Mouse (Mus musculus): ENCODE measurements around the gene Shroom3. TPM values are rescaled to one million over a fixed set of nuclear protein-coding genes. Genes with fewer than 3 reads are reported as not detected.

Gene Shroom3
- polyA plus RNA-seq, 1 experiment from 2014 or later, result 2.5 TPM

DNA sequence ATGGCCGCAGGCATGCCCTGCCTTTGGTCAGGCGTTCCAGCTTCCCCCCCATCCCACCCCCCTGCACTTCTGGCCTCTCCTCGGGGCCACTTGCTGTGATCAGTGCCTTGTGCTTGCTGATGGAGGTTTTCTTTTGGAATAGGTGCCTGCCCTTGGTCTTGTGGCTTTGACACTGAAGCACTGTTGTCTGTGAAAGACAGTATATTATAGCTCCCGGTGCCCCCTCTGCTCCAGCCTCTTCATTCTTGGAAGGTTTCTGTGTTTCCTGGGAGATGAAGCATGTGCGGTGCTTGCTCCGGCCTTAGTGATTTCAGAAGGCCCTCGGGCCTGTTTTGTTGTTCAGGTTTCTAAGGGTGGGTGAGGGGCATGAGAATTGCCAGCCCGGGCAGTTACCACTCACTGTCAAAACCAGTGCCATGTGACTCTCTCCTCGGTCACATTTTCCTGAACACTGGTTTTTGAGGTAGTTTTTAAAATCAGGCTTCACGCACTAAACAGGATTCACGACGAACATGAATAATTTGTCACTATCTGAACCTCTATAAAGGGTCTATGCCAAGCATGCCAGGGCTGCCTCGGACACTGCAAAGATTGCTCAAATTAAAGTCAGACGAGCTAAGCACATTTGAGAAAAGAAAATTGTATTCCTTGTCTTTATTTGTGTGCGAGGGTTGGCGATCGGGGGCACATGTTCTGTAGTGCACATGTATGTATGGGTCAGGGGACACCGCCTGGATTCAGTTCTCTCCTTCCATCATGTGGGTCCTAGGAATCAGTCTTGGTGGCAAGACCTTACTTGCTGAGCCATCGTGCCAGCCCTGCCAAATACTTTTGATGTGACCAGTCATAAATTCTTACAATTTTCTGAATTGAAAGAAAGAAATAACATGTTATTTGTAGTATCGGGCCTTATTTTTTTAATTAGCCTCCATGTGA is 160.9 kb downstream of the Shroom3 start:
- Histone ChIP-seq H3K36me3 (no peaks in the 10 kb centered on the region), H3K4me3 (replicated peaks) (no peak overlapping the region), H3K9me3 (no peaks in the 10 kb centered on the region), H3K27ac (peak overlapping the region; percentile 62), H3K27me3 (no peaks in the 10 kb centered on the region), H3K4me1 (replicated peaks) (peaks cover 24% of the 10 kb centered on the region), H3K9ac (replicated peaks) (no peak overlapping the region), H3K4me2 (replicated peaks) (0 out of 2 replicates have a peak overlapping the region, but pooled peaks have one; percentile 9)
- peak; percentile 83 for ATAC-seq
- 32% methylated on average over 20 of the region's 20 CpGs for WGBS

DNA sequence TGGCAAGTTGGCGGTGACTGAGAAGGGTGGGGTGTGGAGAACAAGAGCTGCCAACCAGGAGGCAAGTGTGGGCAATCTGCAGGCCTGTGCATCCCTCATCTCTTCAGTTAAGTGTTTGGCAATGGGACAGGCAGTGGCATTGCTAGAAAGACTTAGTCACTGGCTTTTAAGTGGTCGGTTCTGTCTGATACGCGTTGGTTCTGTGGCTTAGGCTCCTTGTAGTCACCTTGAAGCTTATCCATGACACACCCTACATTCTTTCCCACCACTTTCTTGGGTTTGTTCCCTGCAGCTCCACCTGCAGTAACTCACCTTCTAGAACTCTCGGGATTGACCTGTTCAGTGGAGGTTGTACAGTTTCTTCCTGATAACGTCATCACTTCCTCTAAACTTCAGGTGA is 166.5 kb downstream of the Shroom3 start:
- Histone ChIP-seq H3K9ac (replicated peaks) (no peak overlapping the region), H3K9me3 (no peaks in the 10 kb centered on the region), H3K4me1 (replicated peaks) (0 out of 2 replicates have a peak, but pooled peaks cover 2% of the 10 kb centered on the region), H3K27me3 (no peaks in the 10 kb centered on the region), H3K4me2 (replicated peaks) (no peak overlapping the region), H3K27ac (no peak overlapping the region), H3K4me3 (replicated peaks) (no peak overlapping the region), H3K36me3 (no peaks in the 10 kb centered on the region)
- ATAC-seq, result no peak
- WGBS, result 96% methylated on average over 6 of the region's 6 CpGs

DNA sequence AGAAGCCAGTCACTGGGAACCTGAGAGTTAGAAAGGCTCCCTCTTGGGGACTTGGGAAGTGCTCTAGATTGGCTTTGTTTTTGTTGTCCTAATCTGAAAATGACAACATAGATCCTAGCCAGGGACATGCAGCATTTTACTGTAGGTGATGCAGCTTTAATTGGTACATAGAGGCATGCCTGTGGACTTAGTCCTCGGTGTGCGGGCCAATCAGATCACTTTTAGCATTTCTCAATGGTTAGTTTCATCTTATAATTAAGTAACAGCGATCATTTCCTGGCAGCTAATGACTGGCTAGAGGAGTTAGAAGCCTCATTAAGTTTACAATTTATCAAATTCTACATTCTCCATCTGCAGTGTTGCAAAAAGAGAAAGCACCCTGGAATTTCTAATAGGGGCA is 167.7 kb downstream of the Shroom3 start:
- ATAC-seq, result no peak
- H3K4me1 ChIP-seq (replicated peaks), result peaks cover 1% of the 10 kb centered on the region
- WGBS, result 90% methylated on average over 3 of the region's 3 CpGs
- no peak overlapping the region for H3K4me2 ChIP-seq (replicated peaks)
- no peak overlapping the region for H3K9ac ChIP-seq (replicated peaks)
- H3K4me3 ChIP-seq (replicated peaks), result no peak overlapping the region
- H3K27me3 ChIP-seq, result no peaks in the 10 kb centered on the region
- H3K36me3 ChIP-seq, result no peaks in the 10 kb centered on the region
- H3K27ac ChIP-seq, result no peak overlapping the region
- H3K9me3 ChIP-seq, result no peaks in the 10 kb centered on the region

DNA sequence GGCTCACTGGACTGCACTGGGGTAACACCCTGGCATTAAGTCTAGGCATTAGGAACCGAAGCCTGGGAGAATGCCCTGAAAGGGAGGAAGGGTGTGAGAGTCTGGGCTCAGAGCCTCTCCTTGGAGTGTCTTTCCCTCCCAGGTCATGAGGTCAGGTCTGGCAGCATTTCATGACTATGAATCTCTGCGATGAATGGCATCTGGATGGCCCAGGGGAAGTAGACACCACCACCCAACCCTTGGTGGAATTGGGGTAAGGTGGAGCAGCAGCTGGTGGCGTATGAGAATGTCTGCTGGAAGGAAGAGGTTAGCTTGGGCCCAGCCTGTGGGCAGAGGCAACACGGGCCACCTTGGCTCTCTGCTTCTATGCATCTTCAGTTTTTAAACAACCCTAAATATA is 171.7 kb downstream of the Shroom3 start:
- WGBS, result 84% methylated on average over 4 of the region's 4 CpGs
- Histone ChIP-seq H3K27ac (no peak overlapping the region), H3K4me1 (replicated peaks) (peaks cover 10% of the 10 kb centered on the region), H3K4me3 (replicated peaks) (no peak overlapping the region), H3K4me2 (replicated peaks) (no peak overlapping the region), H3K9ac (replicated peaks) (no peak overlapping the region), H3K36me3 (no peaks in the 10 kb centered on the region), H3K27me3 (no peaks in the 10 kb centered on the region), H3K9me3 (no peaks in the 10 kb centered on the region)
- no peak for ATAC-seq

DNA sequence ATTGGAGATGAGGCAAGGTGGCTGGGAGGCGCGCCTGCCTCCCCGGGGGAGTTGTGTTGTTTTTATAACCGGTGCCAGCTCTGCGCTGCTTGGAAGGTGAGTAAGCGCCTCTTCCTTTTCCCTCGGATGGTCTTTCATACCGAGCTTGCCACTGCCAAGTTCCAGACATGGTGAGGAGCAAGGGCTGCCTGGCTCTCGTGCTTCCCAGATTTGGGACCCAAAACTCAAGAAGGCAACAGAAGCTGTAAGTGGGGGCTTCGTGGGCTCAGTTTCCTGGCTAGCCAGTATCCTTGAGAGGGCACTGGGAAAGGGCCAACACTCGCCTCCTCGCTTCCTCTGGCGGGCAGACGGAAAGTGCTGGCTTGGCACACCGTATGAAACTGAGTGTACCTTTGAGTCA is 173.1 kb downstream of the Shroom3 start:
- H3K4me2 ChIP-seq (replicated peaks), result no peak overlapping the region
- peaks cover 18% of the 10 kb centered on the region for H3K4me1 ChIP-seq (replicated peaks)
- no peak overlapping the region for H3K27ac ChIP-seq
- H3K4me3 ChIP-seq (replicated peaks), result no peak overlapping the region
- H3K36me3 ChIP-seq, result no peaks in the 10 kb centered on the region
- no peaks in the 10 kb centered on the region for H3K27me3 ChIP-seq
- 51% methylated on average over 15 of the region's 15 CpGs for whole genome bisulfite sequencing
- ATAC-seq, result no peak
- no peak overlapping the region for H3K9ac ChIP-seq (replicated peaks)
- no peaks in the 10 kb centered on the region for H3K9me3 ChIP-seq

DNA sequence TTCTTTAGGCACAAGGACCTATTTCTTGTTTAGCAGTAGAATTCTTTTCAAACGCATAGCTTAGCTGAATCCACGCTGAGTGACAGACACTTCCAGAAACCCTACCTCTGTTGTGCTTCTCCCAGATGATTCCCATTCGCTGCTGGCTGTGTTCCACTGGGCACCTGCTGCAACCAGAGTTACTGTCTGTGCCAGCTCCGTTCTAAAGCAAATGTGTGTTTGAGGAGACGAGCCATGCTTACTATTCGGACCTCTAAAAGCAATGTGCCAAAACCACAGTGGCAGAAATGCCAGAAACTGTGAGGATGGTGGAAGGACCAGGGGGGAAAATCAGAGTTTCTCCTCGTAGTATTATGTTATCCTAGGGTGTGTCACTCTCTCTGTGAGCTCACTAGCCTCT is 173.9 kb downstream of the Shroom3 start:
- 71% methylated on average over 7 of the region's 7 CpGs for WGBS
- H3K27me3 ChIP-seq, result no peaks in the 10 kb centered on the region
- H3K9me3 ChIP-seq, result no peaks in the 10 kb centered on the region
- ATAC-seq, result no peak
- H3K9ac ChIP-seq (replicated peaks), result no peak overlapping the region
- H3K4me1 ChIP-seq (replicated peaks), result peaks cover 27% of the 10 kb centered on the region
- H3K27ac ChIP-seq, result no peak overlapping the region
- no peaks in the 10 kb centered on the region for H3K36me3 ChIP-seq
- no peak overlapping the region for H3K4me3 ChIP-seq (replicated peaks)
- no peak overlapping the region for H3K4me2 ChIP-seq (replicated peaks)

DNA sequence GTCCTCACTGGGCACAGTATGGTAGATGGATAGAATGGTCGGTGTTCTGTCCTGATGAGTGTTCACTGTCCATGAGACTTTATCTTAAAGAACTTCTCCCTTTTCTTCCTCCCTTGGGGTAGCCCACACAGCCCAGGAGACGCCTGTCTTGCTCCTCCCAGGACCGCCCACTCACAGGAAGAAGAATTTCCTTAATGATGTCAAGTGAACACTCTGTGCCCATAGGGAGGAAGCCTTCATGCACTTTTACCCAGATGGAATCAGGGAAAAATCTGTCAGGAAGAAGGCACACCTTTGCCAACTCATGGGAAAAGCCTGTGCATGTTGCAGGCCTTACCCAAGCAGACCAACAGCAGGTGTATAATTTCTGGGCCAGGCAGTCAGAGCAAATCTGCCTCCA is 174.9 kb downstream of the Shroom3 start:
- ATAC-seq, result no peak
- WGBS, result 88% methylated on average over 3 of the region's 3 CpGs
- Histone ChIP-seq H3K9ac (replicated peaks) (no peak overlapping the region), H3K4me3 (replicated peaks) (no peak overlapping the region), H3K36me3 (no peaks in the 10 kb centered on the region), H3K9me3 (no peaks in the 10 kb centered on the region), H3K4me2 (replicated peaks) (no peak overlapping the region), H3K4me1 (replicated peaks) (peaks cover 30% of the 10 kb centered on the region), H3K27ac (no peak overlapping the region), H3K27me3 (no peaks in the 10 kb centered on the region)

DNA sequence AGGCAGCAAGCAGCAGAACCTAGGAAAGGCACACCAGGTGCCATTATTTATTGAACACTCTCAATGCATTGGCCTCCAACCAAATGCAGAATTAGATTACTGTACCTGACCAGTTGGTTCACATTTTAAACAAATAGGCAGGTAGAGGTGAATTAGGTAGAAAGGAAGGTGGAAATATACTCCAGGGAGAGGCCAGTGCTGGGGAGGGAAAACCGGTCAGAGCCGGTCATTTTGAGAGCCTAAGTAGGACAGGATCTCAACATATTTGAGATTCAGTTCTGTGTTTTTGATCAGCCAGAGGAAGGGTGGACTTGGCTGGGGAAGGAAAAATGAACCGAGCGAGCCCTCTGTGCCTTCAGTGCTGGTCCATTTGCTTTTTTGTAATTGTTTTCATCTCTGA is 175.3 kb downstream of the Shroom3 start:
- 96% methylated on average over 4 of the region's 4 CpGs for WGBS
- no peaks in the 10 kb centered on the region for H3K36me3 ChIP-seq
- H3K27me3 ChIP-seq, result no peaks in the 10 kb centered on the region
- peaks cover 30% of the 10 kb centered on the region for H3K4me1 ChIP-seq (replicated peaks)
- no peak for ATAC-seq
- H3K27ac ChIP-seq, result no peak overlapping the region
- no peaks in the 10 kb centered on the region for H3K9me3 ChIP-seq
- H3K4me3 ChIP-seq (replicated peaks), result no peak overlapping the region
- no peak overlapping the region for H3K9ac ChIP-seq (replicated peaks)
- no peak overlapping the region for H3K4me2 ChIP-seq (replicated peaks)

DNA sequence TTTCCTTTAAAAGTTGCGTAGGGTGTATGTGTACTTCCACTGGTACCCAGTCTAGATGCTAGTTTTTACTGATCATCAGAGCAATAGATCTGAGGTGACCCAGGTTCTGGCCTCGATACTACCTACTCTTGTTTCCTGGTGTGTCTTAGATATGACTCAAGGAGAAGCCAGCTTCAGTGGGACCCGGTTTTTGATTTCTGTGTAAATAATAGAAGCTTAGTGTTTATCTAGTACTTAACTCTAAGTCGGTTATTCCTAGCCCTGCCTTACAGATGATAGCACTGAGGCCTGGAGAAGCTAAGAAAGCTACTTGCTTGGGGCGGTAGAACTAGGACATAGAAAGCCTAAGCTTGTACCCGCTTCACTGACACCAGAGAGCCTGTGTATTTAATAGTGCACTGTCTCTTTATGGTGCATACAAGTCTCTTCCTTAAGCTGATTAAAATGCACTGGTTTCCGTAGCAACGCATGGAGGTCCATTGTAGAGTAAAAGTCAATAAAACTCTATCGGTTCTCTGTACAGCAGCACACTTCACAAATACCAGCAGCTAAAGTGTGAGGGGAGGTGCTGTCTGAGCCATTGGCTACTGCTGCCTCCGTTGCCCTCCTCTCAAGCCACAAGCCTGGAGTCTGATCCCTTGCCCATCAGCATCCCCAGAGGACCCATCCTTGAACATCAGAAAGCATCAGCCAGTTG is 178.3 kb downstream of the Shroom3 start:
- H3K27ac ChIP-seq, result peak overlapping the region; percentile 74
- peak overlapping the region; percentile 25 for H3K4me2 ChIP-seq (replicated peaks)
- 28% methylated on average over 10 of the region's 10 CpGs for WGBS
- peak; percentile 89 for ATAC-seq
- H3K27me3 ChIP-seq, result no peaks in the 10 kb centered on the region
- H3K9me3 ChIP-seq, result no peaks in the 10 kb centered on the region
- H3K36me3 ChIP-seq, result no peaks in the 10 kb centered on the region
- no peak overlapping the region; the same call in 1 of the 2 replicates for H3K9ac ChIP-seq (replicated peaks)
- H3K4me1 ChIP-seq (replicated peaks), result peaks cover 37% of the 10 kb centered on the region
- no peak overlapping the region for H3K4me3 ChIP-seq (replicated peaks)

DNA sequence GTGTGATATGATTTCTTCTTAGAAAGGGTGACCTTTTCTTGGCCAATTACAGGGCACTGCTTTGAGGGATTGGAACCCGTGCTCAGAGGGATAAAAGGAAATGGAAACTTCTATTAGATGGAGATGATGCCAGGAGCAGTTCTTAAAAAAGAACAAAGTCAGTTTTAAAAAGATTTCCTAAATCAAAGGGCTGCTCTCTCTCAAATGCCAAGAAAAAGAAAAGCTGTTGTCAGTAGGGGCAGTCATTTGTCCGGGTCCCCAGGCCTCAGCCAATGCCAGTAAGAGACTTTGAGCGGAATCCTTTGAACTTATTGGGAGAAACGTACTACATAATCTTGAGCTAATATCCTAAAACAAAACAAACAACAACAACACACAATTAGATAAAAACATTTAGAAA is 181.9 kb downstream of the Shroom3 start:
- no peak overlapping the region for H3K9ac ChIP-seq (replicated peaks)
- WGBS, result 47% methylated on average over 4 of the region's 4 CpGs
- no peaks in the 10 kb centered on the region for H3K27me3 ChIP-seq
- 0 out of 2 replicates have a peak overlapping the region, but pooled peaks have one; percentile 40 for H3K27ac ChIP-seq
- ATAC-seq, result no peak
- H3K4me3 ChIP-seq (replicated peaks), result no peak overlapping the region
- H3K4me1 ChIP-seq (replicated peaks), result peaks cover 34% of the 10 kb centered on the region
- no peaks in the 10 kb centered on the region for H3K36me3 ChIP-seq
- no peaks in the 10 kb centered on the region for H3K9me3 ChIP-seq
- no peak overlapping the region for H3K4me2 ChIP-seq (replicated peaks)

DNA sequence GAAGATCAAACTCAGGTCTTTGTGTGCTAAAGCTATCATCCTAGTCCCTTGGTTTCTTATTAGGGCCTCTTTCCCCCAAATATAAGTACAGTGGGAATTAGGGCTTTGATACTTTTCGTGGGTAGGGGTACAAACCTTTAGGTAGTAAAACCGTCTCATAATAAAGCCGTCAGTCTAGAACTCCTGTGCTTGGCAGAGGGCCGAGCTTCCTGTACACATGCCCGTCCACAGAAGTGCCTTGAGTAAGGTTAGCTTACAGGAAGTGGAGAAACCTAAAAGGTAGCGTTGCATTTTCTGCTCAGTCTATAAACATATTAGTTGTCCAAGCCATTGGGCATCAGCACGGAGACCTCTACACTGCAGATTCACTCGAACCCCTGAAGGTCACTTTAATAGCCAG is 183.3 kb downstream of the Shroom3 start:
- H3K36me3 ChIP-seq, result no peaks in the 10 kb centered on the region
- WGBS, result 87% methylated on average over 8 of the region's 8 CpGs
- no peaks in the 10 kb centered on the region for H3K27me3 ChIP-seq
- H3K27ac ChIP-seq, result no peak overlapping the region
- H3K9ac ChIP-seq (replicated peaks), result no peak overlapping the region
- H3K4me1 ChIP-seq (replicated peaks), result peaks cover 24% of the 10 kb centered on the region
- no peak for ATAC-seq
- H3K9me3 ChIP-seq, result no peaks in the 10 kb centered on the region
- H3K4me2 ChIP-seq (replicated peaks), result no peak overlapping the region
- no peak overlapping the region for H3K4me3 ChIP-seq (replicated peaks)

DNA sequence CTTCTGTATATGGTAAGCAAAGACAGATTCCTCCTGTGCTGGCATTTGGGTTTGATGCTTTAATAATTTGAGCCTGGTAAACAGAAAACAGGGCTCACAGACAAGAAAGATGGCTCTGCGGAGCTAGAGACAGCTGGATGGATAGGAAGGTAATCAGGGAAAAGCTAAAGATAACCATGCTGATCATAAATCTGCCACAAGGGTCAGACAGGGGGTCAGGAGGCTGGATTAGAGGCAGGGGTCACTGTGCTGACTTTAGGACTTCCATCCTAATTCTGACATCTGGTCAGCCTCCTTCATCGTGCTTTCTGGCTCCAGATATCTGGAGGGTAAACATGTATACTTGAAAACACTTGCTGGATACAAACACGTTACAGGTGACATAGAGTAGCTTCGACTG is 184.0 kb downstream of the Shroom3 start:
- H3K4me2 ChIP-seq (replicated peaks), result no peak overlapping the region
- 93% methylated on average over 4 of the region's 4 CpGs for WGBS
- H3K9me3 ChIP-seq, result no peaks in the 10 kb centered on the region
- H3K4me1 ChIP-seq (replicated peaks), result peaks cover 17% of the 10 kb centered on the region
- ATAC-seq, result no peak
- H3K9ac ChIP-seq (replicated peaks), result no peak overlapping the region
- H3K27me3 ChIP-seq, result no peaks in the 10 kb centered on the region
- H3K27ac ChIP-seq, result no peak overlapping the region
- no peaks in the 10 kb centered on the region for H3K36me3 ChIP-seq
- no peak overlapping the region for H3K4me3 ChIP-seq (replicated peaks)

Data from midbrain, embryonic 13.5 days (tissue).